Mouse (Mus musculus): ENCODE measurements at regions not wholly inside any gene's neighbourhood (a gene's known extent, or its start where the extent isn't known, plus 50 kb on each side); places are given as distances from the start of the nearest gene placed in this dataset.

GRCm38 (mm10) chr10:126143833-126144232, 177.9 kb downstream of the Lrig3 start:
- TF ChIP-seq POLR2A (IDR thresholded peaks at IDR 0.05; ENCODE audit: extremely low read depth, insufficient read depth, low read length) (no peak), CTCF (IDR thresholded peaks at IDR 0.05; ENCODE audit: extremely low read depth, insufficient read depth, low read length) (no peak)
